Mouse (Mus musculus) hindbrain, embryonic 12.5 days (tissue): ENCODE data around the gene Pih1d2. TPM values are rescaled to one million over a fixed set of nuclear protein-coding genes. Genes with fewer than 3 reads are reported as not detected.
"Not testable (repeated sequence)": the region's sequence is repeated elsewhere in the genome, so short reads cannot be mapped to it uniquely, and the experiment has no call there.

Source experiments
- ATAC-seq: fragments of 200-750 bp; cut with Nextera tagmentation; 2 replicates; pipeline ENCODE4 v1.8.0; 2017; ENCODE audit warnings: moderate TSS enrichment; ENCODE audit not compliant: low FRiP score
- H3K27ac ChIP-seq: fragments of 300-500 bp; sonication (generic); 2 replicates; pipeline ENCODE4 v1.5.1; 2016; ENCODE audit warnings: mild to moderate bottlenecking
- H3K27me3 ChIP-seq: fragments of 300-500 bp; sonication (generic); 2 replicates; pipeline ENCODE4 v1.6.1; 2016; ENCODE audit warnings: mild to moderate bottlenecking
- H3K36me3 ChIP-seq: fragments of 300-500 bp; sonication (generic); 2 replicates; pipeline ENCODE4 v1.6.1; 2016; ENCODE audit warnings: mild to moderate bottlenecking
- H3K4me1 ChIP-seq: fragments of 300-500 bp; sonication (generic); 2 replicates; pipeline ENCODE4 v1.6.1; 2016
- H3K4me2 ChIP-seq: fragments of 300-500 bp; sonication (generic); replicated peaks from 2 replicates; pipeline ENCODE4 v1.6.1; 2016; ENCODE audit warnings: mild to moderate bottlenecking
- H3K4me3 ChIP-seq: fragments of 300-500 bp; sonication (generic); 2 replicates; pipeline ENCODE4 v1.5.1; 2016; ENCODE audit warnings: mild to moderate bottlenecking
- H3K9ac ChIP-seq: fragments of 300-500 bp; sonication (generic); 2 replicates; pipeline ENCODE4 v1.6.1; 2016; ENCODE audit warnings: mild to moderate bottlenecking, moderate library complexity
- H3K9me3 ChIP-seq: fragments of 300-500 bp; sonication (generic); replicated peaks from 2 replicates; pipeline ENCODE4 v1.6.1; 2016; ENCODE audit warnings: mild to moderate bottlenecking
- WGBS: fragments of 180-500 bp; shearing (Covaris S2); methylation state at CpG from one replicate; pipeline ENCODE4 v1.1.7; 2016; 5-methylcytosine and 5-hydroxymethylcytosine counted together
- polyA plus RNA-seq: library from polyadenylated mRNA; unstranded; fragments of >200 nt; fragmentation: Nextera tagmentation; extraction: Ambion mirVana; gene quantifications from 2 replicates; pipeline ENCODE4 v1.2.1, GENCODE M21; 2016

Gene Pih1d2
- polyA plus RNA-seq, 1 experiment from 2014 or later, result 8.8 TPM

DNA sequence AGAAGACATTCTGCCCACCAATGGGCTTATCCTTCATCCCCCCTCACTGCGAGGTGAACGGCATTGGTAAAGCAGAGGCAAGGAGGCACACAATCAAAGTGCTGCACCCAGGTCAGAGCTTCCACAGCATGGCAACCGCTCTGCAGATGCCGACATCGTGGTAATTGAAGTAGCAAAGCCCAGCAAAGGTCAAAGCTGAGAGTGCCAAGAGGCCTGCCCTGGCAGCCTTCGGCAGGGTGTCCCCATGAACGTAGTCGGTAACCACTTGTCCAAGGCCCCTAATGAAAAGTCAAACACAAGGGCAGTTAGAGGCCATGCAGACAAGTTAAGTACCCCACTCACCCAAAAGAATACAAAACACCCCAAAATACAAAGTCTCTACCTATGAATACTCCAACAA, 20.1 kb upstream of the Pih1d2 start:
- Histone ChIP-seq H3K9ac (no peak overlapping the region), H3K27me3 (no peaks in the 10 kb centered on the region), H3K4me1 (peaks cover 5% of the 10 kb centered on the region), H3K27ac (no peak overlapping the region), H3K36me3 (peaks cover 56% of the 10 kb centered on the region), H3K9me3 (no peaks in the 10 kb centered on the region), H3K4me3 (no peak overlapping the region), H3K4me2 (no peak overlapping the region)
- WGBS, result 95% methylated on average over 8 of the region's 8 CpGs
- ATAC-seq, result no peak

- no peaks in the 10 kb centered on the region for H3K27me3 ChIP-seq
- H3K27ac ChIP-seq, result no peak overlapping the region
- ATAC-seq, result no peak
- no peaks in the 10 kb centered on the region for H3K9me3 ChIP-seq
- H3K4me3 ChIP-seq, result no peak overlapping the region
- H3K4me1 ChIP-seq, result peaks cover 25% of the 10 kb centered on the region
- WGBS, result 92% methylated on average over 6 of the region's 6 CpGs
- H3K4me2 ChIP-seq, result no peak overlapping the region
- H3K36me3 ChIP-seq, result peaks cover 43% of the 10 kb centered on the region
- H3K9ac ChIP-seq, result no peak overlapping the region
These were observed 15.6 kb upstream of the Pih1d2 start for GRCm38 (mm10) chr9:50601536-50601935.

GRCm38 (mm10) chr9:50602055-50602845, 14.9 kb upstream of the Pih1d2 start:
- Histone ChIP-seq H3K27ac (no peak overlapping the region), H3K36me3 (peaks cover 40% of the 10 kb centered on the region), H3K9ac (0 out of 2 replicates have a peak overlapping the region, but pooled peaks have one; percentile 13), H3K4me1 (peaks cover 25% of the 10 kb centered on the region), H3K4me2 (peak overlapping the region; percentile 91), H3K4me3 (peak overlapping the region; percentile 85), H3K27me3 (no peaks in the 10 kb centered on the region), H3K9me3 (no peaks in the 10 kb centered on the region)
- WGBS, result 91% methylated on average over 7 of the region's 7 CpGs
- no peak for ATAC-seq

DNA sequence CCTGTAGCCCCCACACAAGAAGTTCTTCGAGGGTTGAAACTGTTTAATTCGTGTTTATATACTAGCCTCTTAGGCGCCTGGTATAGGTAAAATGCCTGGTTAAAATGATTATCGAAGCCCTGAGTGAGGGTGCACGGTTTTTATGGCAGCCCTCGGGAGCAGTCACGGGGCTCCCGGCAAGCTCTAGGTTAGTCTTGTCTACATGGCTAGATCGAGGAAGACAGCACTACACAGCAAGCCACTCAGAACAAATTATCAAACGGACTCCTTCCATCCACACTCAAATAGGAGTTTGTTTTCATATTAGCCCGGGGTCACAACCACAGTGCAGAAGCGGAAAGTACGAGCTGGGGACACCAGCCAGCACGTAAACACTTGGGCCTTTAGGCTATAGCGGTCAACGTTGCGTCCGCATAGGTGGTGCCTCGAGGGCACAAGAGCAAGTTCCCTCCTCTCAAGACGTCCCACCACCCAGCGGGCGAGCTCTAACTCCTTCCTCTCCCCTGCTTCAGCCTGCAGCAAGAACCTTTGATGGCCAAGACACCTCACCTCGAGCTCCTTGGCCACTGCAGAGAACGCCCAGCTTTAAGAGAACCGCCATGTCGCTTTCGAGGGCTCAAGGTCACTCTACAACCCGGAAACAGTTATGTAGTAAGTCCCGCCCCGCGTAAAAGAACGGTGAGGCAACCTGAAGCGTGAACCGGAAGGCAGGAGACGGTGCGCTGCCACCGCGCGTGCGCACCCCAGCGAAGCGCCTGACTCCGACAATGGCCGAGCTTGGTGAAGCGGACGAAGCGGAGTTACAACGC, 13.7 kb upstream of the Pih1d2 start, which contains the start of the genes Sdhd and Timm8b:
Sdhd (minus strand) TSS at position 624 of the 809 bp plus-strand sequence.
Timm8b (plus strand) TSS at position 722 of the 809 bp plus-strand sequence.
- H3K27ac ChIP-seq, result peak within 1 kb of the TSS; percentile 89
- H3K36me3 ChIP-seq, result peaks cover 35% of the 10 kb centered on the region
- peak within 1 kb of the TSS; percentile 85 for H3K4me3 ChIP-seq
- ATAC-seq, result peak; percentile 98
- no peaks in the 10 kb centered on the region for H3K27me3 ChIP-seq
- WGBS, result 1% methylated on average over 48 of the region's 48 CpGs
- peaks cover 25% of the 10 kb centered on the region for H3K4me1 ChIP-seq
- no peaks in the 10 kb centered on the region for H3K9me3 ChIP-seq
- peak within 1 kb of the TSS; percentile 91 for H3K4me2 ChIP-seq
- peak within 1 kb of the TSS; percentile 90 for H3K9ac ChIP-seq

DNA sequence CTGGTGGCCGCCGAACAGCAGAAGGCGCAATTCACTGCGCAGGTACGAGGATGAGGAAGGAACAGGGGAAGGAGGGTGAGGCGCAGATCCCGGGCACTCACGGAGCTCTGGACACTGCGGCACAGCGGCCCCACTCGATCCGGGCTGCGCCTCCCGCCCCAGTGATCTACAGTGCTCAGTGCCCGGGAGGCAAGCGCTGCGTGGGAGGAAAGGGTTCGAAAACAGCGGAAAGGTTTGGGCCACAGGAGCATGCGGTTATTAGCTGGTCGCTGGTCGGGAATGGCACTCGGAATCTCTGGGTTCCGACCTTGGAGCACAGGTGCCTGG, 13.2 kb upstream of the Pih1d2 start:
- Histone ChIP-seq H3K4me3 (peak overlapping the region; percentile 85), H3K9ac (peak overlapping the region; percentile 90), H3K36me3 (peaks cover 34% of the 10 kb centered on the region), H3K27me3 (no peaks in the 10 kb centered on the region), H3K4me2 (peak overlapping the region; percentile 91), H3K9me3 (no peaks in the 10 kb centered on the region), H3K27ac (peak overlapping the region; percentile 89), H3K4me1 (peaks cover 25% of the 10 kb centered on the region)
- under 1% methylated on average over 24 of the region's 24 CpGs for WGBS
- ATAC-seq, result peak; percentile 93

GRCm38 (mm10) chr9:50604338-50604737, 12.8 kb upstream of the Pih1d2 start:
- H3K27me3 ChIP-seq, result no peaks in the 10 kb centered on the region
- H3K9ac ChIP-seq, result peak overlapping the region; percentile 90
- no peaks in the 10 kb centered on the region for H3K9me3 ChIP-seq
- H3K36me3 ChIP-seq, result peaks cover 32% of the 10 kb centered on the region
- ATAC-seq, result no peak
- WGBS, result 5% methylated on average over 6 of the region's 6 CpGs
- peaks cover 25% of the 10 kb centered on the region for H3K4me1 ChIP-seq
- H3K27ac ChIP-seq, result peak overlapping the region; percentile 89
- peak overlapping the region; percentile 91 for H3K4me2 ChIP-seq
- H3K4me3 ChIP-seq, result peak overlapping the region; percentile 85

GRCm38 (mm10) chr9:50612115-50612514, 5.0 kb upstream of the Pih1d2 start:
- peaks cover 62% of the 10 kb centered on the region for H3K36me3 ChIP-seq
- H3K27ac ChIP-seq, result no peak overlapping the region
- peaks cover 9% of the 10 kb centered on the region for H3K4me1 ChIP-seq
- no peaks in the 10 kb centered on the region for H3K9me3 ChIP-seq
- no peaks in the 10 kb centered on the region for H3K27me3 ChIP-seq
- no peak overlapping the region for H3K4me2 ChIP-seq
- WGBS, result 89% methylated on average over 4 of the region's 4 CpGs
- H3K4me3 ChIP-seq, result no peak overlapping the region
- ATAC-seq, result no peak
- H3K9ac ChIP-seq, result no peak overlapping the region

DNA sequence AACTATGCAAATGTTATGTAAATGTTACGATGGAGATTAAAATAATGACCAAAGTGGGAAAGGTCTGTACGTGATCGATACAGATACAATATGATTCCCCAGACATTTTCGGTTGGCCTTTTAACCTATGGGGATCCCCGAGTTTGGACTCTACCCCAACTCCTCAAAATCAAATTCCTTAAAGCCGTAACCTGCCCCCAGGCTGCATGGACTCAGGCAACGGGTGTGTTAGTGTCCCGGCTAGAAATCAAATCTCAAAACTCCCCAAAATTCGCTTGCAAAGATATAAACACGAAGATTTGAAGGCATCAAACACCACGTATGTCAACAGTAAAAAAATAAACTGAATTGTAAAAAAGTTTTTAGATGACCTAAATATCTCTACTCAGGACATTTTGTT, 960 bp upstream of the Pih1d2 start:
- 44% methylated on average over 11 of the region's 11 CpGs for WGBS

DNA sequence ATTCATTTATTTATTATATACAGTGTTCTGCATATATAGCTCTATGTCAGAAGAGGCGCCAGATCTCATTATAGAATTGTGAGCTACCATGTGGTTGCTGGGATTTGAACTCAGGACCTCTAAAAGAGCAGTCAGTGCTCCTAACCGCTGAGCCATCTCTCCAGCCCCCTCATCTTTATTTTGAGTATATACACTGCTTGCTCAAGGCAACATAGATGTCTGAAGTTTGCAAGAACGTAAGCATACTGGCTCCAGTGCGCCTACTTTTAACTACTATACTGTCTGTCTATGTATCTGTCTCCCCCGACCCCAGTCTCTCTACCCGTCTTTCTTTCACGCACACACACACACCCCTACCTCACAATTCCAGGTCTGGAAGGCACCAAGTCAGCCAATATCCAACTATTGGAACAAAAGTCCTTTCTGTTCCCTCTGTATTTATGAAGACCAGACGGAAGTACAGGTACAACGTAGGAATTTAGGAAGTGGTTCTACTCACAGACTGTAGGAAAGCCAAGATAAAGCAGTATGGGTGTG, 741 bp downstream of the Pih1d2 start:
- Histone ChIP-seq H3K36me3 (peaks cover 20% of the 10 kb centered on the region), H3K4me2 (peak overlapping the region; percentile 79), H3K9ac (no peak overlapping the region), H3K27me3 (no peaks in the 10 kb centered on the region), H3K27ac (no peak overlapping the region), H3K4me3 (peak overlapping the region; percentile 94), H3K9me3 (no peaks in the 10 kb centered on the region), H3K4me1 (peaks cover 12% of the 10 kb centered on the region)
- 68% methylated on average over 9 of the region's 9 CpGs for WGBS
- ATAC-seq, result no peak

More for the DNA sequence above, 960 bp upstream of the Pih1d2 start:
- H3K4me3 ChIP-seq, result peak overlapping the region; percentile 94
- H3K27ac ChIP-seq, result no peak overlapping the region
- H3K9ac ChIP-seq, result peak overlapping the region; percentile 85
- H3K27me3 ChIP-seq, result no peaks in the 10 kb centered on the region
- H3K4me1 ChIP-seq, result peaks cover 12% of the 10 kb centered on the region
- H3K4me2 ChIP-seq, result peak overlapping the region; percentile 79
- ATAC-seq, result no peak
- peaks cover 33% of the 10 kb centered on the region for H3K36me3 ChIP-seq
- no peaks in the 10 kb centered on the region for H3K9me3 ChIP-seq

DNA sequence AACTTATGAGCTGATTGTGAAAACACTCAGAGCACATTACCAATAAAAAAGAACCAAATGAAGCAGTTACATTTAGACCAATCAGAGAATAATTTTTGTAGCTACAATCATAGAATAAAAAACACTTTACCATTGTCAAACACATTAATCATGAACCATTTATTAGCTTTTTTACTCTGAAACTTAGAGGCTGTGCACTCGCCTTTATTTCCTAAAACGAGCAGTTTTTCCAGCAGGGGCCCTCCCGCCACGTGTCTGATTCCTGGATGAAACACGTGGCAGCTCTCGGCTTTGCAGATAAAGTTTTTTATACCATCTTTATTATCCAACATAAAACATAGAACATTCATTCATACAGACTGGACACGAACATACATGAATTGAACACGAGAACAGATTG, 13.8 kb downstream of the Pih1d2 start:
- not testable (repeated sequence) for H3K9me3 ChIP-seq, ATAC-seq, H3K27ac ChIP-seq, H3K4me1 ChIP-seq, H3K4me3 ChIP-seq, H3K9ac ChIP-seq, H3K4me2 ChIP-seq, H3K27me3 ChIP-seq
- peaks cover 31% of the 10 kb centered on the region for H3K36me3 ChIP-seq
- 97% methylated on average over 6 of the region's 8 CpGs for WGBS

- Histone ChIP-seq H3K36me3 (peaks cover 33% of the 10 kb centered on the region), H3K4me3 (no peak overlapping the region), H3K27me3 (no peaks in the 10 kb centered on the region), H3K4me2 (no peak overlapping the region), H3K27ac (no peak overlapping the region), H3K9ac (no peak overlapping the region), H3K9me3 (no peaks in the 10 kb centered on the region), H3K4me1 (no peaks in the 10 kb centered on the region)
- WGBS, result 89% methylated on average over 6 of the region's 6 CpGs
- ATAC-seq, result no peak
These were observed 15.0 kb downstream of the Pih1d2 start for GRCm38 (mm10) chr9:50632016-50632688.

DNA sequence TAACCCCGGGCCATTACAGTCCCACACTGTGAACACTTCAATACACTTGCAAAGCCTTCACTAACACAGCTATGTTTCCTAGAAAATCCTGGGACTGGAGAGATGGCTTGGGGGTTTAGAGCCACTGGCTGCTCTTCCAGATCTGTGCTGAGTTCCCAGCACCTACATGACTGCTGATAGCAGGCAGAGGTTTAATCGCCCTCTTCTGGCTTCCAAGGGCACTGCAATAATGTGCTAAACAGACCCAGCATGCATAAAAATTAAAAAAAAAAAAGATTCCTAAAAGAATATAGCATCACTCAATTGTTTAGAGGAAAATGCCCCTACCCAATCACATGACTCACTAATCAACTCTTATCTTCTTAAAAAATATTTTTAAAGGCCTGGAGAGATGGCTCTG, 15.9 kb downstream of the Pih1d2 start:
- H3K27ac ChIP-seq, result no peak overlapping the region
- ATAC-seq, result no peak
- H3K27me3 ChIP-seq, result no peaks in the 10 kb centered on the region
- H3K4me2 ChIP-seq, result no peak overlapping the region
- no peaks in the 10 kb centered on the region for H3K9me3 ChIP-seq
- H3K4me3 ChIP-seq, result no peak overlapping the region
- no peak overlapping the region for H3K9ac ChIP-seq
- WGBS, result 59% methylated on average over 2 of the region's 2 CpGs
- no peaks in the 10 kb centered on the region for H3K4me1 ChIP-seq
- H3K36me3 ChIP-seq, result peaks cover 33% of the 10 kb centered on the region
